Mouse (Mus musculus) kidney, adult 2 months (tissue): Measurements from ENCODE around the gene Ghrh. TPM values are rescaled to one million over a fixed set of nuclear protein-coding genes. Genes with fewer than 3 reads are reported as not detected.

Experiments used
- DNase-seq: peaks from one replicate; pipeline ENCODE4 v3.0.0; 2021
- H3K27ac ChIP-seq: fragments of 200-500 bp; 2 replicates; pipeline ENCODE4 v1.5.1; 2012; ENCODE audit warnings: low read depth, low read length, control low read depth, inconsistent platforms; ENCODE audit not compliant: insufficient read depth
- H3K27me3 ChIP-seq: fragments of 200-500 bp; replicated peaks from 2 replicates; pipeline ENCODE4 v1.6.1; 2012; ENCODE audit warnings: mild to moderate bottlenecking, moderate library complexity, low read length, inconsistent platforms; ENCODE audit not compliant: control insufficient read depth, insufficient read depth
- H3K36me3 ChIP-seq: fragments of 200-500 bp; 2 replicates; pipeline ENCODE4 v1.6.1; 2012; ENCODE audit warnings: mild to moderate bottlenecking, moderate library complexity, low read length, inconsistent platforms; ENCODE audit not compliant: control insufficient read depth, insufficient read depth
- H3K4me1 ChIP-seq: fragments of 200-500 bp; 2 replicates; pipeline ENCODE4 v1.6.1; 2011; ENCODE audit warnings: low read length; ENCODE audit not compliant: control insufficient read depth, insufficient read depth
- H3K4me3 ChIP-seq: fragments of 200-500 bp; 2 replicates; pipeline ENCODE4 v1.5.1; 2011; ENCODE audit warnings: mild to moderate bottlenecking, low read depth, low read length, control low read depth; ENCODE audit not compliant: insufficient read depth
- CTCF ChIP-seq: fragments of 200-500 bp; conservative IDR thresholded peaks from 2 replicates; pipeline ENCODE4 v1.5.1; 2011; ENCODE audit warnings: low read depth, mild to moderate bottlenecking, control low read depth, low read length, moderate library complexity, mixed read lengths; ENCODE audit not compliant: insufficient read depth, insufficient read length
- POLR2A ChIP-seq: fragments of 200-500 bp; IDR thresholded peaks from one replicate; pipeline ENCODE4 v1.6.1; 2011; ENCODE audit warnings: low read depth, low read length, control low read depth
- whole genome bisulfite sequencing: fragments of 180-500 bp; shearing (Covaris S2); methylation state at CpG from one replicate; pipeline ENCODE4 v1.1.7; 2018; 5-methylcytosine and 5-hydroxymethylcytosine counted together
- polyA plus RNA-seq: library from polyadenylated mRNA; depleted of rRNA; stranded (reverse); fragments of >200 nt; gene quantifications from 2 replicates; pipeline ENCODE4 v1.2.3, GENCODE M21; 2012

The Ghrh gene
- polyA plus RNA-seq, 1 experiment: not detected

- no peaks in the 10 kb centered on the region for H3K27me3 ChIP-seq
- no peak overlapping the region for H3K27ac ChIP-seq
- TF ChIP-seq CTCF (no peak), POLR2A (no peak)
- H3K4me3 ChIP-seq: no peak overlapping the region
- no peak for DNase-seq
- H3K36me3 ChIP-seq: no peaks in the 10 kb centered on the region
- 88% methylated on average over 6 of the region's 6 CpGs for WGBS
- no peaks in the 10 kb centered on the region for H3K4me1 ChIP-seq
Measured at GRCm38 (mm10) chr2:157343337-157343736, 4.0 kb downstream of the Ghrh start.

GRCm38 (mm10) chr2:157342328-157342926 is 4.9 kb downstream of the Ghrh start:
- Histone ChIP-seq H3K4me3 (no peak overlapping the region), H3K36me3 (no peaks in the 10 kb centered on the region), H3K4me1 (no peaks in the 10 kb centered on the region), H3K27me3 (no peaks in the 10 kb centered on the region), H3K27ac (no peak overlapping the region)
- no peak for DNase-seq
- TF ChIP-seq CTCF (no peak), POLR2A (no peak)
- WGBS: 61% methylated on average over 5 of the region's 5 CpGs

GRCm38 (mm10) chr2:157341554-157342270 is 5.6 kb downstream of the Ghrh start:
- no peak for TF ChIP-seq POLR2A
- TF ChIP-seq CTCF: peak; percentile 90
- 44% methylated on average over 11 of the region's 11 CpGs for WGBS
- no peaks in the 10 kb centered on the region for H3K36me3 ChIP-seq
- no peak overlapping the region for H3K27ac ChIP-seq
- no peak overlapping the region for H3K4me3 ChIP-seq
- no peaks in the 10 kb centered on the region for H3K27me3 ChIP-seq
- peak; percentile 62 for DNase-seq
- H3K4me1 ChIP-seq: no peaks in the 10 kb centered on the region

GRCm38 (mm10) chr2:157340221-157340741 is 7.0 kb downstream of the Ghrh start:
- WGBS: 62% methylated on average over 7 of the region's 7 CpGs
- peak overlapping the region; percentile 56; the same call in 1 of the 2 replicates for H3K27ac ChIP-seq
- TF ChIP-seq CTCF: no peak
- no peak for TF ChIP-seq POLR2A
- H3K4me1 ChIP-seq: no peaks in the 10 kb centered on the region
- DNase-seq: peak; percentile 32
- H3K27me3 ChIP-seq: no peaks in the 10 kb centered on the region
- H3K36me3 ChIP-seq: no peaks in the 10 kb centered on the region
- no peak overlapping the region for H3K4me3 ChIP-seq

GRCm38 (mm10) chr2:157339532-157339931 is 7.8 kb downstream of the Ghrh start:
- no peaks in the 10 kb centered on the region for H3K27me3 ChIP-seq
- no peak overlapping the region for H3K4me3 ChIP-seq
- no peaks in the 10 kb centered on the region for H3K36me3 ChIP-seq
- no peaks in the 10 kb centered on the region for H3K4me1 ChIP-seq
- 76% methylated on average over 7 of the region's 7 CpGs for WGBS
- peak overlapping the region; percentile 56; the same call in 1 of the 2 replicates for H3K27ac ChIP-seq
- peak; percentile 34 for DNase-seq
- TF ChIP-seq POLR2A (no peak), CTCF (no peak)

- peak; percentile 60 for DNase-seq
- H3K36me3 ChIP-seq: no peaks in the 10 kb centered on the region
- no peak overlapping the region for H3K4me3 ChIP-seq
- no peak overlapping the region for H3K27ac ChIP-seq
- H3K27me3 ChIP-seq: no peaks in the 10 kb centered on the region
- TF ChIP-seq POLR2A (no peak), CTCF (peak; percentile 69)
- no peaks in the 10 kb centered on the region for H3K4me1 ChIP-seq
- WGBS: 34% methylated on average over 5 of the region's 5 CpGs
Measured at GRCm38 (mm10) chr2:157338663-157339062, 8.6 kb downstream of the Ghrh start.

GRCm38 (mm10) chr2:157332059-157332458 is 15.2 kb downstream of the Ghrh start:
- no peaks in the 10 kb centered on the region for H3K4me1 ChIP-seq
- no peaks in the 10 kb centered on the region for H3K36me3 ChIP-seq
- TF ChIP-seq POLR2A: no peak
- TF ChIP-seq CTCF: no peak
- H3K4me3 ChIP-seq: no peak overlapping the region
- H3K27me3 ChIP-seq: no peaks in the 10 kb centered on the region
- WGBS: 86% methylated on average over 5 of the region's 5 CpGs
- no peak for DNase-seq
- no peak overlapping the region for H3K27ac ChIP-seq
